Mouse (Mus musculus): Measurements from ENCODE around the gene Trpm8. TPM values are rescaled to one million over a fixed set of nuclear protein-coding genes. Genes with fewer than 3 reads are reported as not detected.
A peak's percentile ranks its signal among the peaks of the same experiment; 100 is the strongest.

Trpm8 gene
- polyA plus RNA-seq, 1 experiment from 2014 or later, result not detected

GRCm38 (mm10) chr1:88273326-88273725 is 4.1 kb upstream of the Trpm8 start:
- ATAC-seq (ENCODE audit: low FRiP score), result no peak
- no peaks in the 10 kb centered on the region for H3K9me3 ChIP-seq
- H3K36me3 ChIP-seq (replicated peaks), result peaks cover 67% of the 10 kb centered on the region
- no peaks in the 10 kb centered on the region for H3K27me3 ChIP-seq
- no peak overlapping the region for H3K27ac ChIP-seq
- no peak overlapping the region for H3K4me2 ChIP-seq
- H3K9ac ChIP-seq, result 0 out of 2 replicates have a peak overlapping the region, but pooled peaks have one; percentile 0
- 94% methylated on average over 3 of the region's 3 CpGs for WGBS
- H3K4me3 ChIP-seq (replicated peaks), result no peak overlapping the region
- H3K4me1 ChIP-seq, result peaks cover 24% of the 10 kb centered on the region

- Histone ChIP-seq H3K27ac (no peak overlapping the region), H3K9ac (no peak overlapping the region), H3K4me2 (no peak overlapping the region), H3K36me3 (replicated peaks) (peaks cover 62% of the 10 kb centered on the region), H3K4me3 (replicated peaks) (no peak overlapping the region), H3K4me1 (peaks cover 24% of the 10 kb centered on the region), H3K27me3 (no peaks in the 10 kb centered on the region), H3K9me3 (no peaks in the 10 kb centered on the region)
- no peak for ATAC-seq (ENCODE audit: low FRiP score)
- WGBS, result 83% methylated on average over 4 of the region's 4 CpGs
These were observed 3.6 kb upstream of the Trpm8 start for GRCm38 (mm10) chr1:88273832-88274231.

- H3K9ac ChIP-seq, result no peak overlapping the region
- WGBS, result 75% methylated on average over 11 of the region's 11 CpGs
- H3K9me3 ChIP-seq, result no peaks in the 10 kb centered on the region; the same call in 1 of the 2 replicates
- no peak for ATAC-seq (ENCODE audit: low FRiP score)
- peaks cover 24% of the 10 kb centered on the region for H3K4me1 ChIP-seq
- H3K4me2 ChIP-seq, result no peak overlapping the region
- no peaks in the 10 kb centered on the region for H3K27me3 ChIP-seq
- no peak overlapping the region for H3K4me3 ChIP-seq (replicated peaks)
- no peak overlapping the region for H3K27ac ChIP-seq
- H3K36me3 ChIP-seq (replicated peaks), result peaks cover 55% of the 10 kb centered on the region
These were observed 2.9 kb upstream of the Trpm8 start for GRCm38 (mm10) chr1:88274371-88275077.

- WGBS, result 69% methylated on average over 13 of the region's 13 CpGs
- H3K36me3 ChIP-seq (replicated peaks), result peaks cover 49% of the 10 kb centered on the region
- peak overlapping the region; percentile 54; the same call in 1 of the 2 replicates for H3K4me2 ChIP-seq
- ATAC-seq (ENCODE audit: low FRiP score), result no peak
- no peak overlapping the region for H3K27ac ChIP-seq
- no peak overlapping the region for H3K9ac ChIP-seq
- H3K27me3 ChIP-seq, result no peaks in the 10 kb centered on the region
- peaks cover 24% of the 10 kb centered on the region for H3K4me1 ChIP-seq
- H3K9me3 ChIP-seq, result no peaks in the 10 kb centered on the region; the same call in 1 of the 2 replicates
- no peak overlapping the region for H3K4me3 ChIP-seq (replicated peaks)
These were observed 2.3 kb upstream of the Trpm8 start for GRCm38 (mm10) chr1:88275078-88275680.

- H3K36me3 ChIP-seq (replicated peaks), result peaks cover 49% of the 10 kb centered on the region
- peak overlapping the region; percentile 48 for H3K4me3 ChIP-seq (replicated peaks)
- no peaks in the 10 kb centered on the region for H3K27me3 ChIP-seq
- H3K9ac ChIP-seq, result peak overlapping the region; percentile 63
- no peak overlapping the region for H3K27ac ChIP-seq
- peak overlapping the region; percentile 54 for H3K4me2 ChIP-seq
- no peaks in the 10 kb centered on the region; the same call in 1 of the 2 replicates for H3K9me3 ChIP-seq
- H3K4me1 ChIP-seq, result peaks cover 24% of the 10 kb centered on the region
- WGBS, result 70% methylated on average over 13 of the region's 13 CpGs
- no peak for ATAC-seq (ENCODE audit: low FRiP score)
These were observed 1.6 kb upstream of the Trpm8 start for GRCm38 (mm10) chr1:88275698-88276523.

GRCm38 (mm10) chr1:88276524-88277097 is 850 bp upstream of the Trpm8 start:
- Histone ChIP-seq H3K9ac (peak overlapping the region; percentile 63), H3K27ac (peak overlapping the region; percentile 80), H3K4me2 (peak overlapping the region; percentile 54), H3K36me3 (replicated peaks) (peaks cover 44% of the 10 kb centered on the region), H3K9me3 (peaks cover 3% of the 10 kb centered on the region; the same call in 1 of the 2 replicates), H3K27me3 (no peaks in the 10 kb centered on the region), H3K4me3 (replicated peaks) (peak overlapping the region; percentile 48), H3K4me1 (peaks cover 24% of the 10 kb centered on the region)
- peak; percentile 41 for ATAC-seq (ENCODE audit: low FRiP score)
- WGBS, result 32% methylated on average over 10 of the region's 10 CpGs

- H3K9me3 ChIP-seq, result peaks cover 9% of the 10 kb centered on the region
- H3K4me3 ChIP-seq (replicated peaks), result peak overlapping the region; percentile 48
- H3K36me3 ChIP-seq (replicated peaks), result peaks cover 30% of the 10 kb centered on the region
- peaks cover 24% of the 10 kb centered on the region for H3K4me1 ChIP-seq
- H3K27ac ChIP-seq, result peak overlapping the region; percentile 80
- H3K27me3 ChIP-seq, result no peaks in the 10 kb centered on the region
- H3K4me2 ChIP-seq, result peak overlapping the region; percentile 54
- 69% methylated on average over 18 of the region's 18 CpGs for WGBS
- H3K9ac ChIP-seq, result peak overlapping the region; percentile 63
- ATAC-seq (ENCODE audit: low FRiP score), result peak; percentile 20
These were observed 504 bp downstream of the Trpm8 start for GRCm38 (mm10) chr1:88277818-88278511.

GRCm38 (mm10) chr1:88279111-88280005 is 1.9 kb downstream of the Trpm8 start:
- H3K27me3 ChIP-seq, result no peaks in the 10 kb centered on the region
- no peak overlapping the region for H3K27ac ChIP-seq
- H3K9ac ChIP-seq, result no peak overlapping the region
- H3K4me3 ChIP-seq (replicated peaks), result no peak overlapping the region
- WGBS, result 70% methylated on average over 9 of the region's 9 CpGs
- H3K9me3 ChIP-seq, result peaks cover 22% of the 10 kb centered on the region
- H3K4me1 ChIP-seq, result peaks cover 24% of the 10 kb centered on the region
- H3K4me2 ChIP-seq, result no peak overlapping the region
- peaks cover 17% of the 10 kb centered on the region for H3K36me3 ChIP-seq (replicated peaks)
- ATAC-seq (ENCODE audit: low FRiP score), result no peak

- WGBS, result 77% methylated on average over 15 of the region's 15 CpGs
- Histone ChIP-seq H3K27me3 (no peaks in the 10 kb centered on the region), H3K9me3 (peaks cover 30% of the 10 kb centered on the region)
These were observed 2.7 kb downstream of the Trpm8 start for GRCm38 (mm10) chr1:88280006-88280690.

GRCm38 (mm10) chr1:88282301-88282700 is 4.8 kb downstream of the Trpm8 start:
- Histone ChIP-seq H3K4me1 (0 out of 2 replicates have a peak, but pooled peaks cover 3% of the 10 kb centered on the region), H3K9me3 (peaks cover 50% of the 10 kb centered on the region), H3K36me3 (replicated peaks) (no peaks in the 10 kb centered on the region), H3K4me3 (replicated peaks) (no peak overlapping the region), H3K4me2 (no peak overlapping the region), H3K27me3 (no peaks in the 10 kb centered on the region), H3K9ac (no peak overlapping the region), H3K27ac (no peak overlapping the region)
- ATAC-seq (ENCODE audit: low FRiP score), result no peak
- 61% methylated on average over 3 of the region's 3 CpGs for WGBS

More at GRCm38 (mm10) chr1:88280006-88280690, 2.7 kb downstream of the Trpm8 start:
- peaks cover 9% of the 10 kb centered on the region for H3K36me3 ChIP-seq (replicated peaks)
- H3K27ac ChIP-seq, result no peak overlapping the region
- peaks cover 21% of the 10 kb centered on the region for H3K4me1 ChIP-seq
- no peak overlapping the region for H3K4me2 ChIP-seq
- no peak for ATAC-seq (ENCODE audit: low FRiP score)
- H3K4me3 ChIP-seq (replicated peaks), result no peak overlapping the region
- H3K9ac ChIP-seq, result no peak overlapping the region
